Mouse (Mus musculus) natural killer cell, adult 2 months (primary cell): ENCODE results near the gene Cyp2s1.

Experiments
- DNase-seq, 2 experiments: peaks; one replicate each; pipeline ENCODE4 v3.0.0; 2022; ENCODE audit warnings: low spot score in 2 of 2

Gene Cyp2s1

GRCm38 (mm10) chr7:25781937-25782610, 34.6 kb downstream of the Cyp2s1 start:
- DNase-seq, result no peak

- no peak for DNase-seq
Measured at GRCm38 (mm10) chr7:25781321-25781936, 35.3 kb downstream of the Cyp2s1 start.

- no peak for DNase-seq
Measured at GRCm38 (mm10) chr7:25780753-25781152, 36.0 kb downstream of the Cyp2s1 start.

GRCm38 (mm10) chr7:25780021-25780420, 36.7 kb downstream of the Cyp2s1 start:
- DNase-seq, result no peak

GRCm38 (mm10) chr7:25768229-25768628, 48.5 kb downstream of the Cyp2s1 start:
- no peak for DNase-seq

GRCm38 (mm10) chr7:25766108-25766507, 50.6 kb downstream of the Cyp2s1 start:
- no peak for DNase-seq

GRCm38 (mm10) chr7:25764221-25764620, 52.5 kb downstream of the Cyp2s1 start:
- DNase-seq, result no peak

GRCm38 (mm10) chr7:25763678-25764077, 53.0 kb downstream of the Cyp2s1 start:
- no peak for DNase-seq

GRCm38 (mm10) chr7:25761354-25761753, 55.4 kb downstream of the Cyp2s1 start:
- DNase-seq, result no peak

GRCm38 (mm10) chr7:25756011-25756410, 60.7 kb downstream of the Cyp2s1 start:
- DNase-seq, result peak; percentile 96

- no peak for DNase-seq
Measured at GRCm38 (mm10) chr7:25755468-25755833, 61.3 kb downstream of the Cyp2s1 start.

GRCm38 (mm10) chr7:25754738-25755467, 61.8 kb downstream of the Cyp2s1 start, which contains the start of gene Hnrnpul1:
Hnrnpul1 (minus strand) TSS chr7:25754757.
- peak; percentile 99 to 100 for DNase-seq

- no peak for DNase-seq
Measured at GRCm38 (mm10) chr7:25754439-25754737, 62.3 kb downstream of the Cyp2s1 start.

GRCm38 (mm10) chr7:25753643-25754438, 62.9 kb downstream of the Cyp2s1 start:
- DNase-seq, result no peak

GRCm38 (mm10) chr7:25753076-25753475, 63.6 kb downstream of the Cyp2s1 start:
- DNase-seq, result no peak
